Mouse (Mus musculus) spleen, embryonic (tissue): Measurements from ENCODE around the gene E130114P18Rik.

Experiments
- CTCF ChIA-PET: fragments of 350-600 bp; sonication (Branson Sonifier 250); formaldehyde crosslinking; loops from one replicate; lab custom pipeline; 2022; lab: Charles Lee

E130114P18Rik gene

GRCm38 (mm10) chr4:97657586-97657985 lies 120.3 kb downstream of the E130114P18Rik start:
- CTCF ChIA-PET: no interaction called here

- CTCF ChIA-PET: no interaction called here
Observed at GRCm38 (mm10) chr4:97649626-97650015, 128.3 kb downstream of the E130114P18Rik start.

- CTCF ChIA-PET: no interaction called here
Observed at GRCm38 (mm10) chr4:97648825-97649625, 128.9 kb downstream of the E130114P18Rik start.

DNA sequence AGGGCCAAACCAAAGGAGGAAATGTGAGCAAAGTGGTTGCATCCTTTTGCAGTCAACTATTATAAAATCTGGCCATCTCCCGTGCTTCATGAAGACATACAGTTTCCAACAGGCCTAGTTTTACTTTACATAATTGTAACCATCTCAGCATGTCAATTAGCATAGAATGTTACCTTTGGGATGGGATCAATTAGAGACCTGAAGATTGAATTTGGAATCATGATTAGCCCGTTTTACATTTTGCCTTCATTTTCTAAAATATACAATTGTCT lies 129.5 kb downstream of the E130114P18Rik start:
- CTCF ChIA-PET: no interaction called here

GRCm38 (mm10) chr4:97647700-97648435 lies 130.0 kb downstream of the E130114P18Rik start:
- CTCF ChIA-PET: no interaction called here

GRCm38 (mm10) chr4:97647236-97647635 lies 130.6 kb downstream of the E130114P18Rik start:
- CTCF ChIA-PET: no interaction called here

- CTCF ChIA-PET: no interaction called here
Observed at GRCm38 (mm10) chr4:97640385-97640784, 137.5 kb downstream of the E130114P18Rik start.

GRCm38 (mm10) chr4:97636569-97636968 lies 141.3 kb downstream of the E130114P18Rik start:
- CTCF ChIA-PET: no interaction called here

DNA sequence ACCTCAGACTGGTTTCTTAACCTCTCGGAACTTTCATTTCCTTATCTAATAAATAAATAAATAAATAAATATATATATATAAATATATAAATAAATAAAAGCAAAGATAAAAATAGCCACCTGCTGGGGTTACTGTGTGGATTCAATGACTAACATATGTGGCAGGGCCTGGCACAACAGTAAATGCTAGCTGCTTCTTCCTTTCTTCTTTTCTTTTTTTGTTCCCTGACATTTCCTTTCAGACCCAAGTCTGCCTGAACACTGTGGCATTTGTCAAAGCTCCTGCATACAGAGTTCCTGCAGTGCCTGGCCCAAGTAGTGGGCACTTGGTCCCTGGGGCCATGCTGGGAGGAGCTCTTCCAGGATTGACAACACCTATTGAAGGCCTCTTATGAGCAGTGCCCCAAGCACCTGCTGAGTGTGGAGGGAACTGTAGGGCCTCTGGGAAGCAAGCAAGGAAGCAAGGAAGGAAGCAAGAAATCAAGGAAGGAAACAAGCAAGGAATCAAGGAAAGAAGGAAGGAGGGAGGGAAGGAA lies 142.1 kb downstream of the E130114P18Rik start:
- CTCF ChIA-PET: no interaction called here

GRCm38 (mm10) chr4:97635296-97635755 lies 142.6 kb downstream of the E130114P18Rik start:
- CTCF ChIA-PET: no interaction called here

- CTCF ChIA-PET: no interaction called here
Observed at GRCm38 (mm10) chr4:97628881-97629605, 148.8 kb downstream of the E130114P18Rik start.

DNA sequence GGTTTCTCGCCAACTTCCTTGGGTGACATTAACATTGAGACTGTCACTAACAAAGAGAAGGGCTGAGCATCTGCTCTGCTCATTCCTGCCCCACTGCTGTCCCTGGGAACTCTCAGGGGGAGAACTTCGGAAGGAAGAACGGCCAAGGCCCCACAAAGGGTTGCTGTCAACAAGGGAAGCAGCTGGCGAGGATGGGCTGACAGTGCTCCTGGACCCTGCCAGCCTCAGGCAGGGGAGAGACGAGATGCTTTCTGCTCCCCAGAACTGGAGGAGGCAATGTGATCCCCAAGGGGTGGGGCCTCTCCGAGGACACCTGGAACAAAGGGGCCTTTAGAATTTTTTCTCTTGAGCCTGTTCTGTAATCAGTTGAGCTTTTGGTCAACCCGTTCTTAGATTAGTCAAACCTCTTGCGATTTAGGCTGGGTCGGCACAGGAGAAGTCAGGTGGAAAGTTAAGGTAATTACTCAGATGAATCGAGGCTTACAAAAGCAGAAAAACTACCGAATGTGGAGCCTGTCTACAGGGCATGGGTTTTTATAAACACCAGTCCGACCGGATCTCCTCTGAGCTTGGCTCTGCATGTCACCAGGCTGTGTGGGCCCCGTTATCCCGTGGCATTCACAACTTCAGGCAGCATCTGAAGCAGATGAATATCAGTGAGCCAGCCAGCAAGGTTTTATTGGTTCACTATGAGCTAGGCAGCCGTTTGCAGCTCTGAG lies 151.7 kb downstream of the E130114P18Rik start:
- CTCF ChIA-PET: no interaction called here

- CTCF ChIA-PET: no interaction called here
Observed at GRCm38 (mm10) chr4:97623165-97623564, 154.7 kb downstream of the E130114P18Rik start.

- CTCF ChIA-PET: no interaction called here
Observed at GRCm38 (mm10) chr4:97621731-97622130, 156.1 kb downstream of the E130114P18Rik start.

DNA sequence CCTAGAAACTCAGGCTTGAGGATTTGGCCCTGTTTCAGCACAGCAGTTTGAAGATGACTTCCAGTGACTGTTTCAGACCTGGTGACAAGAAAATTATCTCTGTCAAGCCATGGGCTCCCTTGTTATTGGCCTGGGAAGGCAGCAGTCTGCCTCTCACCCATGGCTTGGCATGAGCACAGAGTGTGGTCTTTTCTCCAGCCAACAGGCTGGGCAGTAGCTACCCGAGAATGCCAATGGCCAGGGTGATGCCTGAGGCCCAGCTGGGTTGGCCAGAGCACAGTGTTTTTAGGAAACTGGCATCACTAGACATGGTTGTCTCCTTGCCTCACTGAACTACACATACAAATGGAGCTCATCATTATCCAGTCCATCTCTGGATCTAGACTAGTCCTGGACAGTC lies 157.5 kb downstream of the E130114P18Rik start:
- CTCF ChIA-PET: no interaction called here

DNA sequence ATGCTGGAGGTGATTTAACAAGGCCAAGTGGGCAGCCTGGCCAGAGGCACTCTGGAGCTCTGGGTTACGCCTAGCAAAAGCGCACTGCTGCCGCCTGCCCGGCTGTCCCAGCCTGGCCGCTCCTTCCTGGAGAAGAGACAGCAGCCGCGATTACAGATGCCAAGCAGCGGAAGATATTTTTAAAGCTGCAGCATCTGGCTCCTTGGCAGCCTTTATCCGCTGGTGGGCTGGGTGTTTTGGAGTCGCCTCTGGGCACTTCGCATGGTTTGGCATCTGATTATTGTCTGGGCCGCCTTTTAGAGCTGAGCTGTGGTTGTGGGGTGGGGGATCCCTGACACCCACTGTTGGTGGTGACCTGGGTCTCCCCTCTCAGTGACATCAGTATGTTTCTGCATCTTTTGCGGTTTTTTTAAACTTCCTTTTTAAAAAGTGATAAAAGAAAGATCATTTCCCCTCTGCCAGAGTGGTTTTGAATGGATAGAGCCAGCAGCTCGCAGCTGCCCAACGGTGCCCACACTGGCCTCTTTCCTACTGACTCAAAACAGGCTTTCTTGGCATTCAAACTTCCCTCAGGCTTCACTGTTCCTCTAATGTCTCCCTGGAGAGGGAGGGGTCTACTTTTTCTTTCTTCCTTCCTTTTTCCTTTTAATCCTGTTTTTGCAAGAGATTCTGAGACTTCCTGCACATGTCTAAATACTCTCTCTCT lies 159.1 kb downstream of the E130114P18Rik start:
- CTCF ChIA-PET: no interaction called here

GRCm38 (mm10) chr4:97615031-97615430 lies 162.8 kb downstream of the E130114P18Rik start:
- CTCF ChIA-PET: no interaction called here

DNA sequence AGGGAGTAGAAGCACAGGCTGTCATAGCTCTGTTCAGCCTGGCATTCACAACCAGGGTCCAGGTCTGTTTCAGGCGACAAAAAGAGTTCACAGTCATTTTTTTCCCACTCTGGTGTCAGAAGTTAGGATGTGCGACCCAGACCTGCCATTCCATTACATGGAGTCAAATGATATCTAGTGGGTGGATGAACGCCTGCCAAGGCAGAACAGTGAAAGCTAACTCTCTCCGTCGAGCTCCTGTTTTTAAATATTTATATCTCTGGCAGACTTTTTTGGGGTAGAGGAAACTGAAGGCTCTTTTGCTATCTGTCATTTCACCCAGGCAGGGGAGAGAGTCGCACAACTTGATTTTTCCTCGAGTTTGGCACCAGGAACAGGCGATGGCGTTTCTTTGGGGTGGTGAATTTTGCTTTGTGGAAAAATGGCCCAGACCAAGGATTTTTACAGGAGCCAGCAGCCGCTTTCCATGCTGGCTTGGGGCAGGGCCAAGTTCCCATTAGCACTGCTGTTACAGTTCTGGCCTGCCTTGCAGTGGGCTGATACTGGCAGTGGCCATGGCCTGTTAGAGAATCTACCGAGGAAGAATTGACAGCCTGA lies 166.5 kb downstream of the E130114P18Rik start:
- CTCF ChIA-PET: no interaction called here

GRCm38 (mm10) chr4:97609831-97610727 lies 167.8 kb downstream of the E130114P18Rik start:
- CTCF ChIA-PET: no interaction called here
